11 mouse cellular contexts compared by ENCODE assay signal in the genomic region with DNA sequence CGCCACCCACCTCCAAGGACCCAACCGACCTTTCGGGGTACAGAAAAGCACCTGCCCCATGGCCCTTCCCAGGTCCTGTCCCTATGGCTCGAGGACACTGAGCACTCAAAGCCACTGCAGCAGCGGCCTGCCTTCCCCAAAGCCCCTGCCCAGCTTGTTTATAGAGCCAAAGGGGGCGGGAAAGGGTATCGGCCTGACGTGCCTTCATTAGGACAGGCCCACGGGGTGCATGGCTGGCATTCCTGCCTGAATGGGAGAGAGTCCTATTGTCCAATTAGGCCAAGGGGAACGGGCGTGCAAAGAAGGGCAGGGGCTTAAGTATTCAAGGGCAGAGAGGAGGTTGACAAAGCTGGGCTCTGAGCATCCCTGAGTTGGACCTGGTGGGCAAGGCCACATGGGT. TPM values are rescaled to one million over a fixed set of nuclear protein-coding genes. Genes with fewer than 3 reads are reported as not detected.
A peak's percentile ranks its signal among the peaks of the same experiment; 100 is the strongest.
DNase-seq lines count a peak whose midpoint lies in the region; ATAC-seq lines count a peak whose summit lies in the region.
"Had no signal": no experiment of that assay in that cellular context is flagged by ENCODE, and none has a peak within 500 bp of the region (broad histone marks: within the 10 kb centered on the region; RNA-seq: fewer than 3 reads in every experiment).

No protein-coding gene starts in this region.

- peak overlapping the region; percentile 95; the same call in 1 of the 2 replicates for H3K4me2 ChIP-seq in lung, embryonic 16.5 days (ENCODE audit: low read depth, low read length)
- no peak overlapping the region for H3K4me2 ChIP-seq in intestine, embryonic 15.5 days (replicated peaks)
- no peak overlapping the region for H3K4me2 ChIP-seq in stomach, embryonic 14.5 days (replicated peaks; ENCODE audit: low read depth, low read length)

- peak overlapping the region; percentile 8 for H3K4me3 ChIP-seq in erythroblast, embryonic 14.5 days (replicated peaks)
- H3K4me3 ChIP-seq in lung, embryonic 16.5 days (ENCODE audit: low read length): no peak overlapping the region
- no peak overlapping the region for H3K4me3 ChIP-seq in intestine, embryonic 15.5 days (replicated peaks)
- no peak overlapping the region for H3K4me3 ChIP-seq in stomach, embryonic 14.5 days (ENCODE audit: low read depth, low read length)

- H3K36me3 ChIP-seq in erythroblast, embryonic 14.5 days (ENCODE audit: control insufficient read depth): peaks cover 96% of the 10 kb centered on the region
- peaks cover 26% of the 10 kb centered on the region for H3K36me3 ChIP-seq in lung, embryonic 16.5 days (ENCODE audit: control insufficient read depth, insufficient read depth, low read length)
- H3K36me3 ChIP-seq in intestine, embryonic 15.5 days: peaks cover 31% of the 10 kb centered on the region
- H3K36me3 ChIP-seq in stomach, embryonic 14.5 days (ENCODE audit: control insufficient read depth, insufficient read depth, low read length): peaks cover 41% of the 10 kb centered on the region

- ATAC-seq in erythroblast, adult 5-6 weeks (replicated peaks; ENCODE audit: low FRiP score, poor library complexity, severe bottlenecking): no peak
- no peak for ATAC-seq in lung, embryonic 16.5 days (ENCODE audit: low read depth)
- no peak for ATAC-seq in intestine, embryonic 15.5 days
- ATAC-seq in stomach, embryonic 14.5 days (ENCODE audit: insufficient number of reproducible peaks, insufficient read depth, low FRiP score, low read depth): no peak
- ATAC-seq: Patski had no signal

- no peak overlapping the region for H3K27ac ChIP-seq in lung, embryonic 16.5 days (ENCODE audit: low read length)
- 0 out of 2 replicates have a peak overlapping the region, but pooled peaks have one; percentile 22 for H3K27ac ChIP-seq in intestine, embryonic 15.5 days
- peak overlapping the region; percentile 68; the same call in 1 of the 2 replicates for H3K27ac ChIP-seq in stomach, embryonic 14.5 days (ENCODE audit: low read length)

- peaks cover 7% of the 10 kb centered on the region for H3K9me3 ChIP-seq in erythroblast, embryonic 14.5 days (ENCODE audit: control insufficient read depth, low read length)
- no peaks in the 10 kb centered on the region for H3K9me3 ChIP-seq in lung, embryonic 16.5 days (ENCODE audit: control insufficient read depth, low read length)
- no peaks in the 10 kb centered on the region for H3K9me3 ChIP-seq in intestine, embryonic 15.5 days
- no peaks in the 10 kb centered on the region for H3K9me3 ChIP-seq in stomach, embryonic 14.5 days (ENCODE audit: control insufficient read depth, low read depth, low read length)

- no peak for DNase-seq in lung, postnatal 36 days
- no peak for DNase-seq in embryo, embryonic 10.5 days (ENCODE audit: low spot score)
- DNase-seq in cerebellum, postnatal 10 days: no peak
- DNase-seq: thymus, adult 2 months had no signal

- 69% methylated on average over 11 of the region's 11 CpGs for whole genome bisulfite sequencing in lung, embryonic 16.5 days
- whole genome bisulfite sequencing in intestine, embryonic 15.5 days: 73% methylated on average over 11 of the region's 11 CpGs
- WGBS in stomach, embryonic 14.5 days: 63% methylated on average over 11 of the region's 11 CpGs

- H3K27me3 ChIP-seq in erythroblast, embryonic 14.5 days (ENCODE audit: control insufficient read depth): peaks cover 3% of the 10 kb centered on the region
- H3K27me3 ChIP-seq in lung, embryonic 16.5 days (ENCODE audit: control insufficient read depth, insufficient read depth, low read depth, low read length): no peaks in the 10 kb centered on the region
- no peaks in the 10 kb centered on the region for H3K27me3 ChIP-seq in intestine, embryonic 15.5 days (replicated peaks)
- no peaks in the 10 kb centered on the region for H3K27me3 ChIP-seq in stomach, embryonic 14.5 days (ENCODE audit: control insufficient read depth, insufficient read depth, low read length)
- H3K27me3 ChIP-seq: Patski had no signal

- peaks cover 97% of the 10 kb centered on the region for H3K4me1 ChIP-seq in erythroblast, embryonic 14.5 days (ENCODE audit: control insufficient read depth)
- H3K4me1 ChIP-seq in lung, embryonic 16.5 days (replicated peaks; ENCODE audit: control insufficient read depth, insufficient read depth, low read length): peaks cover 46% of the 10 kb centered on the region
- H3K4me1 ChIP-seq in intestine, embryonic 15.5 days (replicated peaks): peaks cover 55% of the 10 kb centered on the region
- H3K4me1 ChIP-seq in stomach, embryonic 14.5 days (ENCODE audit: control insufficient read depth, insufficient read depth, low read length): peaks cover 44% of the 10 kb centered on the region

- no peak overlapping the region for H3K9ac ChIP-seq in lung, embryonic 16.5 days (ENCODE audit: low read length)
- H3K9ac ChIP-seq in intestine, embryonic 15.5 days: no peak overlapping the region; the same call in 1 of the 2 replicates
- no peak overlapping the region for H3K9ac ChIP-seq in stomach, embryonic 14.5 days (replicated peaks; ENCODE audit: low read depth, low read length)

RNA-seq across cellular contexts. Expression of a gene that starts 5.5 kb away (rescaled TPM):
- polyA plus RNA-seq in erythroblast, embryonic 14.5 days (2012): 10.9 and 12.1 TPM in 2 replicates
- 4.0 and 4.8 TPM in 2 replicates for total RNA-seq in erythroblast, adult 5-6 weeks (2015; ENCODE audit: low replicate concordance)
- 2.0 and 3.1 TPM in 2 replicates for total RNA-seq in erythroblast, adult 5-6 weeks (2017; ENCODE audit: low replicate concordance)
- 21.6 and 22.0 TPM in 2 replicates for polyA plus RNA-seq in lung, embryonic 16.5 days (2015; fragmentation: Nextera tagmentation; extraction: Ambion mirVana)
- 12.0 and 12.1 TPM in 2 replicates for polyA plus RNA-seq in intestine, embryonic 15.5 days (2015; fragmentation: Nextera tagmentation; extraction: Ambion mirVana)
- 14.3 and 15.3 TPM in 2 replicates for polyA plus RNA-seq in stomach, embryonic 14.5 days (2014; fragmentation: Nextera tagmentation; extraction: Ambion mirVana)

RNA-seq across cellular contexts. Expression of a gene that starts 6.6 kb away (rescaled TPM):
- polyA plus RNA-seq in erythroblast, embryonic 14.5 days (2012): 3.4 and 4.5 TPM in 2 replicates
- total RNA-seq in erythroblast, adult 5-6 weeks (2015; ENCODE audit: low replicate concordance): 1.7 and 5.6 TPM in 2 replicates
- 1.4 and 2.2 TPM in 2 replicates for total RNA-seq in erythroblast, adult 5-6 weeks (2017; ENCODE audit: low replicate concordance)
- 36.9 and 38.1 TPM in 2 replicates for polyA plus RNA-seq in lung, embryonic 16.5 days (2015; fragmentation: Nextera tagmentation; extraction: Ambion mirVana)
- 31.3 and 34.9 TPM in 2 replicates for polyA plus RNA-seq in intestine, embryonic 15.5 days (2015; fragmentation: Nextera tagmentation; extraction: Ambion mirVana)
- 24.3 and 25.0 TPM in 2 replicates for polyA plus RNA-seq in stomach, embryonic 14.5 days (2014; fragmentation: Nextera tagmentation; extraction: Ambion mirVana)

RNA-seq across cellular contexts. Expression of a gene that starts 15.9 kb away (rescaled TPM):
- polyA plus RNA-seq in erythroblast, embryonic 14.5 days (2012): 2.1 and 2.3 TPM in 2 replicates
- total RNA-seq in erythroblast, adult 5-6 weeks (2015; ENCODE audit: low replicate concordance): 3.3 and 5.4 TPM in 2 replicates
- total RNA-seq in erythroblast, adult 5-6 weeks (2017; ENCODE audit: low replicate concordance): 0.34 TPM in 1 of 2 replicates, not detected in the other
- 45.0 and 58.7 TPM in 2 replicates for polyA plus RNA-seq in lung, embryonic 16.5 days (2015; fragmentation: Nextera tagmentation; extraction: Ambion mirVana)
- 77.2 and 80.6 TPM in 2 replicates for polyA plus RNA-seq in intestine, embryonic 15.5 days (2015; fragmentation: Nextera tagmentation; extraction: Ambion mirVana)
- 37.6 and 41.1 TPM in 2 replicates for polyA plus RNA-seq in stomach, embryonic 14.5 days (2014; fragmentation: Nextera tagmentation; extraction: Ambion mirVana)

RNA-seq across cellular contexts. Expression of a gene that starts 42.7 kb away (rescaled TPM):
- 6.1 and 6.3 TPM in 2 replicates for polyA plus RNA-seq in erythroblast, embryonic 14.5 days (2012)
- 5.6 and 8.5 TPM in 2 replicates for total RNA-seq in erythroblast, adult 5-6 weeks (2015; ENCODE audit: low replicate concordance)
- total RNA-seq in erythroblast, adult 5-6 weeks (2017; ENCODE audit: low replicate concordance): 8.7 and 13.5 TPM in 2 replicates
- 28.2 and 29.1 TPM in 2 replicates for polyA plus RNA-seq in lung, embryonic 16.5 days (2015; fragmentation: Nextera tagmentation; extraction: Ambion mirVana)
- 18.6 and 20.8 TPM in 2 replicates for polyA plus RNA-seq in intestine, embryonic 15.5 days (2015; fragmentation: Nextera tagmentation; extraction: Ambion mirVana)
- polyA plus RNA-seq in stomach, embryonic 14.5 days (2014; fragmentation: Nextera tagmentation; extraction: Ambion mirVana): 13.7 and 17.0 TPM in 2 replicates

RNA-seq across cellular contexts. Expression of a gene that starts 50.2 kb away (rescaled TPM):
- polyA plus RNA-seq in erythroblast, embryonic 14.5 days (2012): not detected in 2 replicates
- not detected in 2 replicates for total RNA-seq in erythroblast, adult 5-6 weeks (2015; ENCODE audit: low replicate concordance)
- total RNA-seq in erythroblast, adult 5-6 weeks (2017; ENCODE audit: low replicate concordance): not detected in 2 replicates
- polyA plus RNA-seq in lung, embryonic 16.5 days (2015; fragmentation: Nextera tagmentation; extraction: Ambion mirVana): 0.83 and 2.0 TPM in 2 replicates
- 95.2 and 111 TPM in 2 replicates for polyA plus RNA-seq in intestine, embryonic 15.5 days (2015; fragmentation: Nextera tagmentation; extraction: Ambion mirVana)
- polyA plus RNA-seq in stomach, embryonic 14.5 days (2014; fragmentation: Nextera tagmentation; extraction: Ambion mirVana): 3.1 and 5.9 TPM in 2 replicates
- total RNA-seq: gastrocnemius, adult 8-10 months had no signal

Comparison
In these comparisons a context has a peak if more than half of its experiments do, and no peak if none do; other contexts are left out.
1. RNA of a gene that starts 15.9 kb away (polyA plus RNA-seq): 77.2 to 80.6 TPM in intestine, embryonic 15.5 days, 45.0 to 58.7 TPM in lung, embryonic 16.5 days and 37.6 to 41.1 TPM in stomach, embryonic 14.5 days; 2.1 to 2.3 TPM in erythroblast, embryonic 14.5 days; every median in the first group is over 10 times any median in the second.